Mouse (Mus musculus) hindbrain, postnatal 0 days (tissue): ENCODE data around the gene Gm20388. TPM values are rescaled to one million over a fixed set of nuclear protein-coding genes. Genes with fewer than 3 reads are reported as not detected.
A peak's percentile ranks its signal among the peaks of the same experiment; 100 is the strongest.

ENCODE experiments used
- ATAC-seq: fragments of 200-750 bp; cut with Nextera tagmentation; 2 replicates; pipeline ENCODE4 v1.8.0; 2017; ENCODE audit warnings: mild to moderate bottlenecking, moderate TSS enrichment, moderate library complexity
- DNase-seq: peaks from one replicate; pipeline ENCODE4 v3.0.0-alpha.2; 2015; ENCODE audit warnings: low spot score
- H3K27ac ChIP-seq: fragments of 300-500 bp; sonication (generic); 2 replicates; pipeline ENCODE4 v1.5.1; 2014; ENCODE audit warnings: mild to moderate bottlenecking
- H3K27me3 ChIP-seq: fragments of 300-500 bp; sonication (generic); 2 replicates; pipeline ENCODE4 v1.6.1; 2014; ENCODE audit warnings: low read length, mixed read lengths; ENCODE audit not compliant: insufficient read depth
- H3K36me3 ChIP-seq: fragments of 300-500 bp; sonication (generic); 2 replicates; pipeline ENCODE4 v1.6.1; 2014; ENCODE audit warnings: low read length, mixed read lengths; ENCODE audit not compliant: insufficient read depth
- H3K4me1 ChIP-seq: fragments of 300-500 bp; sonication (generic); 2 replicates; pipeline ENCODE4 v1.6.1; 2014; ENCODE audit warnings: antibody characterized with exemption, low read length, mixed read lengths; ENCODE audit not compliant: insufficient read depth
- H3K4me2 ChIP-seq: fragments of 300-500 bp; sonication (generic); 2 replicates; pipeline ENCODE4 v1.6.1; 2014; ENCODE audit warnings: low read depth, mild to moderate bottlenecking, low read length, moderate library complexity, mixed read lengths
- H3K4me3 ChIP-seq: fragments of 300-500 bp; sonication (generic); 2 replicates; pipeline ENCODE4 v1.5.1; 2014; ENCODE audit warnings: low read length
- H3K9ac ChIP-seq: fragments of 300-500 bp; sonication (generic); replicated peaks from 2 replicates; pipeline ENCODE4 v1.6.1; 2014; ENCODE audit warnings: mild to moderate bottlenecking, low read length, moderate library complexity, mixed read lengths
- H3K9me3 ChIP-seq: fragments of 300-500 bp; sonication (generic); 2 replicates; pipeline ENCODE4 v1.6.1; 2016; ENCODE audit warnings: low read length, mixed read lengths
- CTCF ChIP-seq: IDR thresholded peaks from 2 replicates; pipeline ENCODE4 v1.5.1; 2016; ENCODE audit warnings: antibody characterized with exemption, control low read depth, low read depth
- WGBS: fragments of 180-500 bp; shearing (Covaris S2); extraction: QIAGEN DNeasy Blood & Tissue Kit; methylation state at CpG from one replicate; pipeline ENCODE4 v1.1.7; 2014; 5-methylcytosine and 5-hydroxymethylcytosine counted together
- polyA plus RNA-seq: library from polyadenylated mRNA; unstranded; fragments of >200 nt; fragmentation: Nextera tagmentation; extraction: Ambion mirVana; gene quantifications from 2 replicates; pipeline ENCODE4 v1.2.1, GENCODE M21; 2015
- total RNA-seq: library from RNA; depleted of rRNA; stranded (reverse); fragments of >200 nt; gene quantifications from 2 replicates; pipeline ENCODE4 v1.2.3, GENCODE M21; 2014

The Gm20388 gene
- total and polyA plus RNA-seq, 2 experiments from 2014 or later = 71.3 TPM; not detected in 1

DNA sequence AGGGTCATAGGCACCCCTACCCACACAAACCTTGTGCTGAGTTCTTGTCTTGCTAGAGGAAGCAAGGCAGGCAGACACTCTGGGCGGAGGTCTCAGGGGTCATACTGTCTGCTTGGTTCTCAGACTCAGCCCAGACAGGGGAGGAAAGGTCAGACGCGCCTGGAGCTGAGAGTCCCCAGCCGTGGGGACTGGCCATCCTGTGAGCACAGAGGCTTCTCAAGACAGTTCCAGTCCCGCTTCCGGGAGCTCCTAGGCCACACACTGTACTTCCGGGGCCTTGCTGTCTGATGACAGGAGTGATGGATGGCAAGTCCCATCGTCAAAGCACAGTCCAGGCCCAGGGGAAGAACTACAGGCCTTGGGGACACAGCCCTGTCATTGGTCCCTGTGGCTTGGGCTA is 1261.9 kb downstream of the Gm20388 start:
- TF ChIP-seq CTCF = no peak
- Histone ChIP-seq H3K9me3 (no peaks in the 10 kb centered on the region), H3K4me3 (no peak overlapping the region), H3K27ac (no peak overlapping the region), H3K9ac (no peak overlapping the region), H3K4me2 (no peak overlapping the region), H3K36me3 (no peaks in the 10 kb centered on the region), H3K4me1 (no peaks in the 10 kb centered on the region), H3K27me3 (no peaks in the 10 kb centered on the region)
- no peak for DNase-seq
- 80% methylated on average over 8 of the region's 8 CpGs for WGBS
- no peak for ATAC-seq

- DNase-seq (no peak), ATAC-seq (no peak)
- no peaks in the 10 kb centered on the region for H3K9me3 ChIP-seq
- H3K4me2 ChIP-seq = no peak overlapping the region
- 73% methylated on average over 10 of the region's 10 CpGs for WGBS
- no peak; the same call in 1 of the 2 replicates for TF ChIP-seq CTCF
- no peaks in the 10 kb centered on the region for H3K4me1 ChIP-seq
- H3K4me3 ChIP-seq = no peak overlapping the region
- H3K27me3 ChIP-seq = no peaks in the 10 kb centered on the region
- H3K36me3 ChIP-seq = no peaks in the 10 kb centered on the region
- H3K9ac ChIP-seq = no peak overlapping the region
- no peak overlapping the region for H3K27ac ChIP-seq
These were observed 1263.5 kb downstream of the Gm20388 start for GRCm38 (mm10) chr8:121174178-121174577.

- no peak overlapping the region for H3K4me3 ChIP-seq
- H3K27ac ChIP-seq = no peak overlapping the region
- TF ChIP-seq CTCF = no peak
- ATAC-seq (no peak), DNase-seq (no peak)
- WGBS = 52% methylated on average over 30 of the region's 30 CpGs
- no peaks in the 10 kb centered on the region for H3K4me1 ChIP-seq
- no peak overlapping the region for H3K4me2 ChIP-seq
- H3K9ac ChIP-seq = no peak overlapping the region
- no peaks in the 10 kb centered on the region for H3K27me3 ChIP-seq
- no peaks in the 10 kb centered on the region for H3K36me3 ChIP-seq
- H3K9me3 ChIP-seq = no peaks in the 10 kb centered on the region
These were observed 1264.3 kb downstream of the Gm20388 start for GRCm38 (mm10) chr8:121174721-121175539.

DNA sequence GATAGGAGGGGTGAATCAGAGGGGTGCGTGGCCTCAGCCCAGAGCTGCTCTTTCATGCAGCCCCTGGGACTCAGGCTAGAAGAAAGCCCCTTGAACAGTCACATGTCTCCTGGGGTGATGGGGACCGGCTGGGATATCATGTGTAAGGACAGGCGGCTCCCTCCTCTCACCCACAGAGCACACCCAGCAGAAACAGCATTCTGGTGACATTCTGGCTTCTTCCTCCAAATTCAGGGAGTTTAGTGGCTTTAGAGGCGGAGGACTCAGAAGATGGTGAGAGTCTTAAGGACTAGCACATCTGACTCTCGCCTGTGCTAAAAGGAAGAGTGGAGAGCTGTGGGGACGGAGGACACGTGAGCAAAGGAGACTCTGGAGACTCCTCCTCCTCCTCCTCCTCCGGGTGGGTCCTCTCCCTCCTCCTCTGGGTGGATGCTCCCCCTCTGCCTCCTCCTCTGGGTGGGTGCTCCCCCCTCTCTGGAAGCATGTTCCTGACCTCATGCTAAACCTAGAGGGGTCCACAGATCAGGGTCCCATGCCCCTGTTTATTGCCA is 1265.0 kb downstream of the Gm20388 start:
- no peaks in the 10 kb centered on the region for H3K9me3 ChIP-seq
- H3K4me3 ChIP-seq = no peak overlapping the region
- 63% methylated on average over 8 of the region's 8 CpGs for WGBS
- DNase-seq (no peak), ATAC-seq (no peak)
- no peak overlapping the region for H3K9ac ChIP-seq
- no peak overlapping the region for H3K27ac ChIP-seq
- H3K36me3 ChIP-seq = no peaks in the 10 kb centered on the region
- H3K4me1 ChIP-seq = peaks cover 3% of the 10 kb centered on the region; the same call in 1 of the 2 replicates
- no peak overlapping the region for H3K4me2 ChIP-seq
- TF ChIP-seq CTCF = no peak
- H3K27me3 ChIP-seq = no peaks in the 10 kb centered on the region

- WGBS = 44% methylated on average over 3 of the region's 3 CpGs
- no peaks in the 10 kb centered on the region for H3K9me3 ChIP-seq
- H3K27me3 ChIP-seq = no peaks in the 10 kb centered on the region
- DNase-seq (peak; percentile 48), ATAC-seq (no peak)
- H3K9ac ChIP-seq = no peak overlapping the region
- no peak overlapping the region for H3K4me2 ChIP-seq
- no peak overlapping the region for H3K4me3 ChIP-seq
- H3K27ac ChIP-seq = no peak overlapping the region
- TF ChIP-seq CTCF = no peak
- H3K4me1 ChIP-seq = peaks cover 4% of the 10 kb centered on the region; the same call in 1 of the 2 replicates
- H3K36me3 ChIP-seq = no peaks in the 10 kb centered on the region
These were observed 1265.7 kb downstream of the Gm20388 start for GRCm38 (mm10) chr8:121176291-121176690.

DNA sequence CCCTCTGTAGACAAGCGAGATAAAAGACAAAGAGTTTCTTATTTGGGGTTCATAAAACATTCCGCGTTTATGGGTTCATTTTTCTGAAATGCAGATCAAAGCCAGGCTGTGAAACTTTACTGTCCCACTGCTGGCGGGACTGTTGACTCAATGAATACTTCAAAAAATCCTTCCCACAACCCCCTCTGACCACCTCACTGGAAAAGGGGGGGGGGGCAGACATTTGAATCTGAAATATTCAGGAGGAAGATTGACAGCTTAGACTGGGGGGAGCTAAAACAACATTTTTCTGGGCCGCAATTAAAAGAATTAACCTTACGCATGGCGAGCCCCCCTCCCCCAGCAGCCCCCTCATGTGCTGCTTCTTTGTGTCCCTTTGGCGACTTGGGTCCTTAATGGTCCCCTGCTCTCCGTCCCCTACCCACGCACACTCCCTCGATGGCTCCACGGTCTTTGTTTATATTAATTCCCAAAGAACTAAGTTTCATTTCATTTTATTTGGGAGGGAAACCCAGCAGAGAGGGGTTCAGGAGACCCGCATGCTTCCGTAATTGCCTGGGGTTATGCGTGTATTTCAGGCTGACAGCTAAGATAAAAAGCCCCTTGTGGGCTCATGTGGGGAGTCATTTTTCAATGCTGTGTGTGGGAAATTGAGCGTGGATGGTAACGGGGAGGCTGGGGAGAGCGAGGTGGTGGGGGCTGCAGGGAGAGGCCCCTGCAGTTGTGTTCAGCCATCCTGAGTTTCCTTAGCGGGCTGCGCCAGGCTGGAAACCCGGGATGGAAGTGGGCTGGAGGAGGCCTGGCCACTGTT is 1270.0 kb downstream of the Gm20388 start:
- ATAC-seq = no peak
- H3K4me3 ChIP-seq = no peak overlapping the region
- H3K4me2 ChIP-seq = 0 out of 2 replicates have a peak overlapping the region, but pooled peaks have one; percentile 11
- H3K9me3 ChIP-seq = no peaks in the 10 kb centered on the region
- no peaks in the 10 kb centered on the region for H3K27me3 ChIP-seq
- H3K9ac ChIP-seq = no peak overlapping the region
- no peaks in the 10 kb centered on the region for H3K36me3 ChIP-seq
- no peak for TF ChIP-seq CTCF
- no peak overlapping the region for H3K27ac ChIP-seq
- 23% methylated on average over 21 of the region's 21 CpGs for WGBS
- H3K4me1 ChIP-seq = peaks cover 4% of the 10 kb centered on the region; the same call in 1 of the 2 replicates
- DNase-seq = peak; percentile 30
